Mouse (Mus musculus) G1E (cell line): ENCODE results near the gene Exoc8.

Experiments used
- CTCF ChIP-seq: IDR thresholded peaks from 2 replicates; pipeline ENCODE4 v1.5.1; 2012; ENCODE audit warnings: low read depth, low read length, inconsistent platforms, mixed read lengths
- GATA1 ChIP-seq: IDR thresholded peaks from 2 replicates; pipeline ENCODE4 v1.6.1; 2012; ENCODE audit warnings: borderline replicate concordance, low read length, inconsistent platforms, mixed read lengths
- GATA2 ChIP-seq: IDR thresholded peaks from 2 replicates; pipeline ENCODE4 v1.6.1; 2012; ENCODE audit warnings: low read depth, low read length, inconsistent platforms, borderline replicate concordance
- TAL1 ChIP-seq: conservative IDR thresholded peaks from 2 replicates; pipeline ENCODE4 v1.6.1; 2012; ENCODE audit warnings: low read depth, low read length, inconsistent platforms, mixed read lengths

DNA sequence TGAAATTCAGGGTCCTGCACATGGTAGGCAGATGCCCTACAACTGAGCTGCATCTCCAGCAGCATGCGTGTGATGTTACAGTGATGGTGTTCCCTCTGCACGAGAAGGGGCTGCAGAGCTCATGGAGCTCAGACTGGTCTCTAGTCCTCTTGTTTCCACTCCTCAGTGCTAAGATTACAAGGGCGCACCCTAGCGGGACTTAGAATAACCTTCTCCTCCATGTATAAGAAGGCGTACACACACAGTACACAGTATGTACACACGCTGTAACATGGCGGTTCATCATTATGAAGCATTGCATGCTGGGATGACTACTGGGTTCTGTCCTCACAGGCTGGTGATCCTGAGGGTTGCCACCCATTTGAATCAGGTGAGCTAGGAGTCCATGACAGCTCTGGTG, 25.4 kb downstream of the Exoc8 start:
- TF ChIP-seq CTCF (no peak), TAL1 (no peak), GATA1 (no peak), GATA2 (no peak)
